Mouse (Mus musculus): ENCODE measurements around the gene Hmcn2. TPM values are rescaled to one million over a fixed set of nuclear protein-coding genes. Genes with fewer than 3 reads are reported as not detected.

Gene Hmcn2
- total RNA-seq (2023) = not detected

GRCm38 (mm10) chr2:31314007-31314465 lies at the start of gene Hmcn2:
Hmcn2 (plus strand) TSS chr2:31314415.

DNA sequence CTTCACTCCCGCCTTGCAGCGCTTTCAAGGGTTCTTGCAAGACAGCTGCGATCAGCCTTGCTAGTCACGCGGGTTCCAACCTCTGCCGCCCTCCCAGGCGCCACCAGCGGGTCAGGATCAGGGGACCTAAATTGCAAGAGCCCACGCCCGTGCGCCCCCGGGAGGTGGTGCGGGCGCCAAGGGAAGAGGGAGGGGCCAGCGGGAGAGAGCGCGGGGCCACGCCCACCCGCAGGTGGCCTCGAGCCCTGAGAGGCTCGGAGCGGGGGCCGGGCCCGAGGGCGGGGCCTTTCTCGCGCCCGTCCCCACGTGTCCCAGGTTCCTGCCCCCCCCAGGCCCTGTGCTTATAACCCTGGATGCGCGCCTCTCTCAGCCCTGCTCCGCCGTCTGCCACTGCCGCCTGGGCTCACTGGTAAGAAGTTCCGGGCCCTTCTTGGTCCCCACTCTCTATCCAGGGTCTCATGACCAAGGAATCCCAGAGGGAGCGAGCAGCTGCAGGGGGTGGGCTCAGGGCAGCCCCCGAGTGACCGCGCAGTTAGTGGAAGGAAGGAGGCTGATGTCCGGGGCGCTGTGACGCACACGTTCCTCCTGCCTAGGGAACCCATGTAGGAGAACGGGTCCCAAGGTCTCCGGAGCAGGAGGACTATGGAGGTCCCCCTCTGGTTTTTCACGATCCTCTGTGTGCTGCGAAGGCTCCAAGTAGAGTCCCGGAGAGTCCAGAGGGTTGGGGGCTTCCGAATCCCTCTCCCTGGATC lies 155.9 kb downstream of the Hmcn2 start, which contains the start of gene Ass1:
Gene Ass1, plus strand, starts transcription at position 277 of the 752 bp plus-strand sequence.

Other genes with a start within 250 kb of the Hmcn2 start
- gene Fnbp1, start 172.4 kb upstream of the Hmcn2 start, total RNA-seq (2023) = 100 to 1,000 TPM; 184 to 202 TPM
- 100 to 1,000 TPM in 1 of 2 experiments, 10 to 100 TPM in 1; 92.6 to 104 TPM for gene Gpr107, start 162.1 kb upstream of the Hmcn2 start, total RNA-seq (2023)
- gene Ncs1, start 68.6 kb upstream of the Hmcn2 start, total RNA-seq (2023) = not detected
- 10 to 100 TPM; 19.1 to 20.5 TPM for gene Ass1, start 155.8 kb downstream of the Hmcn2 start, total RNA-seq (2023)

Data from B cell, adult 67 days (primary cell).